Mouse (Mus musculus): ENCODE data around the gene Irs3. TPM values are rescaled to one million over a fixed set of nuclear protein-coding genes. Genes with fewer than 3 reads are reported as not detected.

The Irs3 gene
- polyA plus RNA-seq, 1 experiment = 0.37 TPM

DNA sequence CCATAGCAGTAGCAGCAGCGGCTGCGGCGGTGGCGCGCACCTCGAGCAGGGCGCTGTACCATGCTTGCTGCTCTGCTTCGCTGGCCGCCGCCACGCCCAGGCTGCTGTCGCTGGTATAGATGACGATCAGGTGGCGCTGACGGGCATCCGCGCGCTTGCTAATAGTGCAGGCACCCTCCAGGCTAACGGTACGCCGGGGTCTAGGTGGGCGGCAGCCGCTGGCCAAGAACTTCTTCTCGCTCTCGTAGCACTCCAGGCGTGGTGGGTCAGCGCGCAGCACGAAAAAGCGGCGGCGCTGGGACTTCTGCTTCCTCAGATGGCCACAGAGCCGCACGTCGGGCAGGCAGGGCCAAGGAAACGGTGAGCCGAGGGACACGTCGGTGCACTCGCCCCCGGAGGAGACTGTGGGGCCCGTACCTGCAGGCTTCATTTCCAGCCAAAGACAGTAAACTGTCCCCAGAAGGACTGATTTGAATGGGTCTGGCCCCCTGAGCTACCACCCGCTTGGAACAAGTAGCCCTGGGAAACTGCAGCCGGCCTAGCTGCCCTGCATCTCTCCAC, 343 bp downstream of the Irs3 start:
- TF ChIP-seq POLR2A (IDR thresholded peaks at IDR 0.05; ENCODE audit: low read depth, low read length) = no peak
- peak overlapping the region; percentile 6; the same call in 1 of the 2 replicates for H3K4me3 ChIP-seq (ENCODE audit: insufficient read depth, low read length)
- no peak overlapping the region for H3K27ac ChIP-seq (ENCODE audit: insufficient read depth, low read length)
- H3K4me1 ChIP-seq (ENCODE audit: control insufficient read depth, insufficient read depth, low read length) = 0 out of 2 replicates have a peak, but pooled peaks cover 3% of the 10 kb centered on the region

DNA sequence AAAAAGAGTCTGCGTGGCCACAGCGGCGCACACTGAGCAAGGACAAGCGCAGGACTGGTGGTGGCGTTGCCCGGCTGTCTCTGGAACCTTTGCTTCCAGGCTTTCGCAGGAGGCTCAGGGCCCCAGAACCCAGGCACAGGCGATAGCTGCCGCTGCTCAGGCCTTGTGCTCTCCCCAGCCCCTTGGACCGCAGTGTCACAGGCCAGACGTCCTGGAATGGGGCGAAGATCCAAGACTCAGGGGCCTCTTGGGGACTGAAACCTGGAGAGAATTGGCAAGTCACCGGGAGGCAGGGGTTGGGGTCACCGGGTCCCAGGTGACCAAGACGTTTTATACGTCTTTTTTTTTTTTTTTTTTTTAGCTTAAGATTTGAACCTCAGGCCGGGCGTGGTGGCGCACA, 1.0 kb downstream of the Irs3 start:
- Histone ChIP-seq H3K4me1 (ENCODE audit: control insufficient read depth, insufficient read depth, low read length) (0 out of 2 replicates have a peak, but pooled peaks cover 3% of the 10 kb centered on the region), H3K4me3 (ENCODE audit: insufficient read depth, low read length) (no peak overlapping the region), H3K27ac (ENCODE audit: insufficient read depth, low read length) (no peak overlapping the region)
- no peak for TF ChIP-seq POLR2A (IDR thresholded peaks at IDR 0.05; ENCODE audit: low read depth, low read length)
- TF ChIP-seq CTCF (IDR thresholded peaks at IDR 0.05; ENCODE audit: borderline replicate concordance, insufficient read depth, low read length) = no peak

DNA sequence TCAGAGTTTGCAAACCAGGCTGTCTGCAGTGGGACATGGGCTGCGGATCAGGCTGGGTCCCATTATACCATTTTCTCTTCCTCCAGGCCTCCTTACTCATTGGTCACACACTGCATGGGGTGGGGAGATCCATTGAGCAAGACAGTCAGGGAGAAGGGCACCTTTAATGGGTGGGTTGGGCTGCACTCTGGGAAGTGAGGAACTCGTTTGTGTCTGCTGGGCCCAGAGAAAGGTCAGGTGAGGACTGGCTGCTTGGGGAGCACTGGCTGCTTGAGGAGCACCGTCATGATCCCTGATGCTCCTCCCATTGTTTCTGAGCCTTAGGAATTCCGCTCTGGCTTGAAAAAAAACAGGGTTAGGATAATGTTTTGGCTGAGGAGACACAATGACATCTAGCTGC, 2.6 kb downstream of the Irs3 start:
- no peak overlapping the region for H3K27ac ChIP-seq (ENCODE audit: insufficient read depth, low read length)
- H3K4me1 ChIP-seq (ENCODE audit: control insufficient read depth, insufficient read depth, low read length) = no peaks in the 10 kb centered on the region
- no peak overlapping the region for H3K4me3 ChIP-seq (ENCODE audit: insufficient read depth, low read length)
- no peak for TF ChIP-seq CTCF (IDR thresholded peaks at IDR 0.05; ENCODE audit: borderline replicate concordance, insufficient read depth, low read length)
- TF ChIP-seq POLR2A (IDR thresholded peaks at IDR 0.05; ENCODE audit: low read depth, low read length) = no peak

DNA sequence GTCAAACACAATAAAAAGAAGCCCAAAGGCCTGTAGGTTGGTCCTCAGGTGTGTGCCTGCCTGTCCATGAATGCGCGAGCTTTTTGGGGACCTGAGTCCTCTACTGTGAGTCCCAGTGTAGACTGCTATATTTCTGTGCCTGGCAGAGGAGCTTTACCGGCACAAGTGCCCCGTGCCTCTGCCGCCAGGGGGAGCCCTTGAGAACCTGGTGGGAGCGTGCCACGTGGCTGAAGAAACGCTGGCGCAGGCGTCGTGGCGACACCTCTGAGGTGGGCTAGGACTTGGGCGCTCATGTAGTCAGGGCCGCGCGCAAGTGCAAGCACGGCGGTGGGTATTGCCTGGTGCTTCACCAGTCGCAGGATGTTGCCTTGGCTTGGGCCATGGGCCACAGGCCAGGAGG, 4.5 kb downstream of the Irs3 start, which contains the start of gene Sap25:
Sap25 (plus strand) TSS at position 281 of the 400 bp plus-strand sequence.
- TF ChIP-seq CTCF (IDR thresholded peaks at IDR 0.05; ENCODE audit: borderline replicate concordance, insufficient read depth, low read length) (peak; percentile 33; the same call in 1 of the 2 replicates), POLR2A (IDR thresholded peaks at IDR 0.05; ENCODE audit: low read depth, low read length) (no peak)
- Histone ChIP-seq H3K4me3 (ENCODE audit: insufficient read depth, low read length) (no peak within 1 kb of the TSS), H3K4me1 (ENCODE audit: control insufficient read depth, insufficient read depth, low read length) (no peaks in the 10 kb centered on the region), H3K27ac (ENCODE audit: insufficient read depth, low read length) (no peak within 1 kb of the TSS)

DNA sequence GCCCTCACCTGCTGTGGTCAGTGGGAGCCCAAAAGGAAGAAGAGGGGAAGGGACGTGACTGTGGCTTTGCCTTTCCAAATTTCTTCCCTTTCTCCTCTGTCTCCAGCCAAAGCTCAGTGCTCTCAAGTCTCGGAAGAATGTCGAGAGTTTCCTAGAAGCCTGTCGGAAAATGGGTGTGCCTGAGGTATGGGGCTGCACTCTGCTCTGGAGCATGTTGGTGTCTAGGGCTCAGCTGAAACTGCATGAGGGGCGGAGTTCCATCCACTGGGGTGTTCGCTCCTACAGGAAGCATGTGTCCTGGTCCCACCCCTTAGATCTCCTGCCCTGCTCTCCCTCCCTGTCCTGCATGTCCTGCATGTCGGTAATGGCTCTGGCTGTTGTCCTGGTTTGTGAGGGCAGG, 6.0 kb downstream of the Irs3 start:
- no peak overlapping the region for H3K27ac ChIP-seq (ENCODE audit: insufficient read depth, low read length)
- no peak overlapping the region for H3K4me3 ChIP-seq (ENCODE audit: insufficient read depth, low read length)
- no peak for TF ChIP-seq CTCF (IDR thresholded peaks at IDR 0.05; ENCODE audit: borderline replicate concordance, insufficient read depth, low read length)
- no peak for TF ChIP-seq POLR2A (IDR thresholded peaks at IDR 0.05; ENCODE audit: low read depth, low read length)
- H3K4me1 ChIP-seq (ENCODE audit: control insufficient read depth, insufficient read depth, low read length) = no peaks in the 10 kb centered on the region

DNA sequence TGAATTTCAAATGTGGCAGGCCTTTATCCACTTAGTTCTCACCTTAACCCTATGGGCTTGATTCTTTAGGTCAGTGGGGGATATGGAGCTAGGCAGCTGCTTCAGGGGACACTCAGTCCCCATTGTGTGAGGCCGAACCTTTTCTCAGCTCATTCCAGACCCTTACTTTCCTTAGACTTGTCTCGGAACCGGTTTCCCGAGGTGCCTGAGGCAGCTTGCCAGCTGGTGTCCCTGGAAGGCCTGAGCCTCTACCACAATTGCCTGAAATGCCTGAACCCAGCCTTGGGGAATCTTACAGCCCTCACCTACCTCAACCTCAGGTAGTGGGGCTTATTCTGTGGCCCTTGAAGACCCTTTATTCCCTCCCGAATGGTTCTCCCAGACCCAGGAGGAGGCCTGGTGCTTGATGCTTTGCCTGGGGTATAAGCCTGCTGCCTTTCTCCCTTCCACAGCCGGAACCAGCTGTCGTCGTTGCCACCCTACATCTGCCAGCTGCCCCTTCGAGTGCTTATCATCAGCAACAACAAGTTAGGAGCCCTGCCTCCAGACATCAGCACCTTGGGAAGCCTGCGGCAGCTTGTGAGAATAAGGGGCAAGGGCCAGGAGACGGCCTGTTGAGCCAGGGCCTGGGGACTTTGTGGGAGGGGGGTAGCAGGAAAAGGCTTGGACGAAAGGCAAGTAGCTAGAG, 12.0 kb downstream of the Irs3 start:
- H3K27ac ChIP-seq (ENCODE audit: insufficient read depth, low read length) = no peak overlapping the region
- TF ChIP-seq POLR2A (IDR thresholded peaks at IDR 0.05; ENCODE audit: low read depth, low read length) = no peak
- TF ChIP-seq CTCF (IDR thresholded peaks at IDR 0.05; ENCODE audit: borderline replicate concordance, insufficient read depth, low read length) = no peak
- no peak overlapping the region for H3K4me3 ChIP-seq (ENCODE audit: insufficient read depth, low read length)
- H3K4me1 ChIP-seq (ENCODE audit: control insufficient read depth, insufficient read depth, low read length) = peaks cover 9% of the 10 kb centered on the region; the same call in 1 of the 2 replicates

DNA sequence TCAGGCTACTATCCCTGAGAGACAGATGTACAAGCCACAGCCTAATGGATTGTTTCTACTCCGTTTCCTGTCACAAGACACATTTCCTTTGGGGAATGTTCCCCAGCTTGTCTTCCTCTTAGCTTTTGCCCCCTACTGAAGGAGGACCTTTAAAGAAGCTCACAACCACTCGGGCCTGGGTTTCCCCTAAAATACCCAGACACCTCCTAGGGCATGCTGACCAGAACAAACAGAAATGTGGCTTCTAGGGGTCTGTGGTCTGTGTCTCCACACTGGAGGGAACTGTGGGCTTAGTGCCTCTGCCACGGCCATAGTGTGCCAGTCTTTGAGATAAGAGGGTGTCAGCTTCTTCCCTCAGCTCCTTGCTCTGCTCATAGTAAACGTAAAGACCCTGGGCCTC, 13.9 kb downstream of the Irs3 start:
- TF ChIP-seq CTCF (IDR thresholded peaks at IDR 0.05; ENCODE audit: borderline replicate concordance, insufficient read depth, low read length) (no peak), POLR2A (IDR thresholded peaks at IDR 0.05; ENCODE audit: low read depth, low read length) (no peak)
- no peak overlapping the region for H3K27ac ChIP-seq (ENCODE audit: insufficient read depth, low read length)
- H3K4me1 ChIP-seq (ENCODE audit: control insufficient read depth, insufficient read depth, low read length) = peaks cover 9% of the 10 kb centered on the region; the same call in 1 of the 2 replicates

DNA sequence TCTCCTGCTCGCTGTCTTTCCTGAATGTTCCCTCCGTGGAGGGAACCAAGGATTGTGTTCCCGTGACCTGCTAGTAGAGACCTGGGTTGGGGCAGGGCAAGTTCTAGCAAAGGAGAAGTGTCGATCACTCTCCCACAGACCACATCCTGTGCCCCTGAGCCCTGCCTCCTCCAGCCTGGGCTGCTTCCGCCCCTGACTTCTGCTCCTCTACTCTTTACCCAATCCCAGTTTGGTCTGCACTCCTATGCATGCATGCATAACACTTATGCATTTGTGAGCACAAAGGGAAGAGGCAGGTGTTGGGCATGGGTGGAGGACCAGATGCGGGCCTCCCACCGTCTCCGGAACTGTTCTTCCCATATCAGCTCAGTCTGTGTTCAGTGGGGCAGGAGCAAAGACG, 14.3 kb downstream of the Irs3 start:
- Histone ChIP-seq H3K4me1 (ENCODE audit: control insufficient read depth, insufficient read depth, low read length) (peaks cover 9% of the 10 kb centered on the region; the same call in 1 of the 2 replicates), H3K4me3 (ENCODE audit: insufficient read depth, low read length) (no peak overlapping the region), H3K27ac (ENCODE audit: insufficient read depth, low read length) (no peak overlapping the region)
- TF ChIP-seq POLR2A (IDR thresholded peaks at IDR 0.05; ENCODE audit: low read depth, low read length) (no peak), CTCF (IDR thresholded peaks at IDR 0.05; ENCODE audit: borderline replicate concordance, insufficient read depth, low read length) (no peak)

More for the DNA sequence above, 13.9 kb downstream of the Irs3 start:
- no peak overlapping the region for H3K4me3 ChIP-seq (ENCODE audit: insufficient read depth, low read length)

DNA sequence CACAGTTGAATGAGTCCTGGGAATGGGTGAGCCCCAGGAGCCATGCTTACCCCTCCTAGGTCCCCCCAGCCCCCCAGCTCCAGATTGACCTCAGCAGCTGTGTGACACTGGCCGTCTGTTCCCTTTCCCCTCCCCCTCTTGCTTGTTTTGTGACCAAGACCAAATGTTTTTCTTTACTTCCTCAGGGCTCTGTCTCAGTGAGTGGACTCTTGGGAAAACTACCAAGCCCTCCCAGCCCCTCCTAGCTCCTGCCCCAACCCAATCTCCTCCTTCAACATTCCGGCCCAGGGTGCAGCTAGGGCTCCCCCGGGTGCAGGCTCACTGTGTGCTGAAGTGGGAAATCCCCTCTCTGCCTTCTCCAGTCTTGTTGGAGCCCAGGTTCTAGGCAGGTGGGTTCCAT, 14.9 kb downstream of the Irs3 start:
- Histone ChIP-seq H3K4me3 (ENCODE audit: insufficient read depth, low read length) (peak overlapping the region; percentile 5; the same call in 1 of the 2 replicates), H3K4me1 (ENCODE audit: control insufficient read depth, insufficient read depth, low read length) (peaks cover 9% of the 10 kb centered on the region; the same call in 1 of the 2 replicates), H3K27ac (ENCODE audit: insufficient read depth, low read length) (0 out of 2 replicates have a peak overlapping the region, but pooled peaks have one; percentile 6)
- TF ChIP-seq CTCF (IDR thresholded peaks at IDR 0.05; ENCODE audit: borderline replicate concordance, insufficient read depth, low read length) (no peak), POLR2A (IDR thresholded peaks at IDR 0.05; ENCODE audit: low read depth, low read length) (no peak)
